Mouse (Mus musculus): Measurements from ENCODE around the gene Samd4b.

- TF ChIP-seq ZNF384 (IDR thresholded peaks at IDR 0.05; ENCODE audit: low read depth, low read length) (no peak), MAFK (IDR thresholded peaks at IDR 0.05; ENCODE audit: insufficient read depth, low read depth, low read length) (no peak)
These were observed 48.1 kb upstream of the Samd4b start for GRCm38 (mm10) chr7:28645947-28646475.
